Mouse (Mus musculus): ENCODE results near the gene H2-M11. TPM values are rescaled to one million over a fixed set of nuclear protein-coding genes. Genes with fewer than 3 reads are reported as not detected.

H2-M11 gene
- polyA plus RNA-seq (2015; fragmentation: Illumina TruSeq; extraction: RNeasy Lipid Tissue Mini Kit (QIAGEN cat#74804); ENCODE audit: insufficient read depth, low replicate concordance): not detected

DNA sequence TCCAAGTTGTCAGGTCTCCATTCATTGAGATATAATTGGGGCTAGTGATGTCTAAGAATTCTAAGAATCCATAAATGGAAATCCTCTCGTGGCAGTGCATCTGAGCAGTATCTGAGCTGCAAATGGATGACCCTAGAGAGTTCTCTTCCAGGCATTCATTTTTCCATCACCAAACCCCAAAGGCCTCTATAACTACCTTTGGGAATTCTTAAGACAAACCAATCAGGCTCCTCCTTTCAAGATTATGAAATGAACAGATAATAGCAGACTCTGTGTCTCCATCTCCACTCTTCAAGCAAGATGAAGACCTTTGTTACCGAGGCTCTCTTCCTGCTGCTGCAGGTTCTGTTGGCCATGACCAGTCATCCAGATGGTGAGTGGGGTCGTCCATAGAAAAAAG is at the start of gene H2-M11:
Gene H2-M11, plus strand, starts transcription at position 301 of the 400 bp plus-strand sequence.

Other genes with a start within 250 kb of the H2-M11 start
- gene H2-M10.1, start 220.9 kb upstream of the H2-M11 start, polyA plus RNA-seq (2015; fragmentation: Illumina TruSeq; extraction: RNeasy Lipid Tissue Mini Kit (QIAGEN cat#74804); ENCODE audit: insufficient read depth, low replicate concordance): not detected
- gene H2-M10.3, start 178.7 kb upstream of the H2-M11 start, polyA plus RNA-seq (2015; fragmentation: Illumina TruSeq; extraction: RNeasy Lipid Tissue Mini Kit (QIAGEN cat#74804); ENCODE audit: insufficient read depth, low replicate concordance): not detected
- not detected for gene H2-M10.4, start 84.7 kb upstream of the H2-M11 start, polyA plus RNA-seq (2015; fragmentation: Illumina TruSeq; extraction: RNeasy Lipid Tissue Mini Kit (QIAGEN cat#74804); ENCODE audit: insufficient read depth, low replicate concordance)
- gene H2-M9, start 95.6 kb downstream of the H2-M11 start, polyA plus RNA-seq (2015; fragmentation: Illumina TruSeq; extraction: RNeasy Lipid Tissue Mini Kit (QIAGEN cat#74804); ENCODE audit: insufficient read depth, low replicate concordance): not detected
- gene H2-M1, start 125.1 kb downstream of the H2-M11 start, polyA plus RNA-seq (2015; fragmentation: Illumina TruSeq; extraction: RNeasy Lipid Tissue Mini Kit (QIAGEN cat#74804); ENCODE audit: insufficient read depth, low replicate concordance): not detected
- not detected for gene H2-M10.5, start 225.8 kb downstream of the H2-M11 start, polyA plus RNA-seq (2015; fragmentation: Illumina TruSeq; extraction: RNeasy Lipid Tissue Mini Kit (QIAGEN cat#74804); ENCODE audit: insufficient read depth, low replicate concordance)

All from spleen, adult 10 weeks (tissue).